Mouse (Mus musculus) brain, embryonic 18.5 days (tissue): ENCODE measurements at regions not wholly inside any gene's neighbourhood (a gene's known extent, or its start where the extent isn't known, plus 50 kb on each side); places are given as distances from the start of the nearest gene placed in this dataset.
A peak's percentile ranks its signal among the peaks of the same experiment; 100 is the strongest.

Source experiments
- DNase-seq: peaks from one replicate; pipeline ENCODE4 v3.0.0-alpha.2; 2012; ENCODE audit warnings: low read depth, low spot score

DNA sequence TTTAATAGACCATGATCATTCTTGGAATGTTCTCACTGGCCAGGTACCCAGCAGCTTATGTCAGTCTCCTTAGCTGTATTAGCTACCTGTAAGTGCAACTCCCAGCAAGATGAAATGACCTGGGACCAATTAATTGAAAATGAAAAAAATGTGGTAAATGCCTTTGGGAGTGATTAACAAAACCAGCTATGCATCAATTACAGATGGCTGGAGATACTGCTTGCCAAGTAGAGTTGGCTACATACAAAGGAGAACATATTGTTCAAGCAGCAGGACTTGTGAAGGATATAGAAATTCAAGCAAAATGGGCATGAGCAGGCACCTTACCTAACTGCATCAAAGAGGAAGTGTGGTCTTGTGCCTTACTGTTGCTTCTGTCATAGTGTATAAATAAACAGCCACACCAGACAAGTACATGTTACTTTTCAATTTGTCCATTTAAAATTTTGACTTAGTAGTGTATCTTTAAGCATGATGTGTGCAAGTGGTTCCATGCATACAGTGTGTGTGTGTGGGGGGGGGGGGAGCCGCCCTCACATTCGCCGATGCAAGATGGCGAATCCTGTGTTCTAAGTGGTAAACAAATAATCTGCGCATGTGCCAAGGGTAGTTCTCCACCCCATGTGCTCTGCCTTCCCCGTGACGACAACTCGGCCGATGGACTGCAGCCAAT is 307.0 kb downstream of the Pcdh17 start:
- peak; percentile 14 for DNase-seq

DNA sequence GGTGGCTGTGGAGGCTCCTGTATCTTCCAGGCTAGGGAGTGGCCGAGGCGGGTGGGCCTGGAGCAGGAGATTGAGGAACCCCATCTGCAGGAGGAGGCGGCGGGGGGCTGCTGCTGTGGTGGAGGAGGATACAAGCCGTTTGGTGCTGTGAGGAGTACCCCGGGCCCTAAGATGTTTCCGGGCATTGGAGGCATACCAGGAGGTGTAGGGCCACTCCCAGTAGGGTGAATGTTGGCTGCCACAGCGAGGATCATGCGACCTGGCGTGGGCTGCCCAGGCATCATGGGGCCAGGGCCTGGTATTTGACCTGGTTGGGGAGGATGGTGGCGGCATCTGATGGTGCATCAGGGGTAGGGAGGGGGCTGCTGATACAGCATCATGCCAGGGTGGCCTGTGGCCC is 314.2 kb downstream of the Pcdh17 start:
- no peak for DNase-seq

DNA sequence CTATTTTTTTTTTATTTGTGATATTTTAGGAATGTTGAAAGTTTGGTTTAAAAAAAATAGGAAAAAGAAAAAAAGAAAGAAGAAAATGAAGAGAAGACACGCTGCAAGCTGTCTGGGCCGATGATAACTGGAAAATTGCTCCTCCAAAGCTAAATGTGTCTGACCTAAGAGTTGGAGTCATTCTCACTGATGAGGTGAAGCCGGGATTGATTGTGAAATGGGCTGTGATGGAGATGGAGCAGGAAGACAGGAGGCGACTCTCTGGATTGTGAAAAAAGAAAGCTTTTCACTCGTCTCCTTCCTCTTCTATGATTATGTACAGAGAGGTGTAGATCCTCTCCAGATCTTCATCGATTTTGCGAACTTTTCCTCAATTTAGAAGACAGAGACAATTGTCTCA is 349.8 kb downstream of the Pcdh17 start:
- DNase-seq: no peak

DNA sequence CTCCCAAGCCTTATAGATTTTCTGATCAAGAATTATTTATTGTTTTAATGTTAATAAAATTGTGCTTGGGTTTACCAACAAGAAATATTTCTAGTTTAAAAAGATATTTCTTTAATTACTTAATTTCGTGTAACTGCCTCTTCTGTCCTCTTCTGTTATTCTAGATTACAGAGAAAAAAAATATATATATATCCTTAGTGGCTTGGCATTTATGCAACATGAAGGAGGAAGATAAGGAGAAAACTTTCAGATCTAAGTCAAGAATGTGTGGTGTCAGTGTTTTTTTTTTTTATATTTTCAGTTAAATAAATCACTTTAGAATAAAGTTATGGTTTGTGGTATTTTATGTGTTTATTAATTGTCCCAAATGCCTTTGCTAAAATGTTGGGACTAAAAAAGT is 357.6 kb downstream of the Pcdh17 start:
- DNase-seq: no peak

DNA sequence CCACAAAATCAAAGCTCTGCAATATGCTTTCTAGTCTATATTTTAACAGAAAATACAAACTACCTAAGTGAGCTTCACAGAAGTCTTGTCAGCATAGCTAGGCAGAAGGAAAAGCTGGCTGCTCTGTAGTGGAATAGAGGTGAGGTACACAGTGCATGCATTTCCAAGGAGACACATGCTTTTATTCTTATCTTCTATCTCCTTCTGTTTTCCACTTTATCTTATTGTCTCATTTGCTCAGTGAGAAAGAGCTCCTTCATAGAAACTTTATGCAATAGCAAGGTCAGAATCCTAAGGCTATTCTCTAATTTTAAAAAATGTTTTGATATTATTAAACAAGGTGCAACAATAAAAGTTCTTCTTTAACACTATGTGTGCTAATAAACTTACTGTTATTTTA is 359.3 kb downstream of the Pcdh17 start:
- no peak for DNase-seq
